Mouse (Mus musculus) frontal cortex, postnatal 10 days (tissue): ENCODE data around the gene Rbm28.

Source experiments
- DNase-seq, 2 experiments: peaks; one replicate each; pipeline ENCODE4 v3.0.0; 2022; ENCODE audit warnings: low spot score in 2 of 2, mixed read lengths in 1 of 2

Rbm28 gene

GRCm38 (mm10) chr6:29164314-29165244, at the start of gene Rbm28:
Gene Rbm28 (minus strand): TSS chr6:29165006.
- DNase-seq, result peak; percentile 84 to 85

GRCm38 (mm10) chr6:29214245-29214644, 49.4 kb upstream of the Rbm28 start:
- DNase-seq, result no peak

GRCm38 (mm10) chr6:29213436-29213835, 48.6 kb upstream of the Rbm28 start:
- no peak for DNase-seq

- DNase-seq, result peak; percentile 71 to 75
Measured at GRCm38 (mm10) chr6:29211806-29212492, 47.1 kb upstream of the Rbm28 start.

GRCm38 (mm10) chr6:29211146-29211545, 46.3 kb upstream of the Rbm28 start:
- DNase-seq, result no peak

GRCm38 (mm10) chr6:29210231-29210936, 45.6 kb upstream of the Rbm28 start:
- no peak for DNase-seq

- DNase-seq, result no peak
Measured at GRCm38 (mm10) chr6:29208178-29208577, 43.4 kb upstream of the Rbm28 start.

- no peak for DNase-seq
Measured at GRCm38 (mm10) chr6:29207017-29207416, 42.2 kb upstream of the Rbm28 start.

- DNase-seq, result no peak
Measured at GRCm38 (mm10) chr6:29206006-29206405, 41.2 kb upstream of the Rbm28 start.

GRCm38 (mm10) chr6:29204932-29205614, 40.3 kb upstream of the Rbm28 start:
- DNase-seq, result no peak

- DNase-seq, result no peak
Measured at GRCm38 (mm10) chr6:29203861-29204585, 39.2 kb upstream of the Rbm28 start.

GRCm38 (mm10) chr6:29203096-29203495, 38.3 kb upstream of the Rbm28 start:
- DNase-seq, result no peak

- no peak for DNase-seq
Measured at GRCm38 (mm10) chr6:29201988-29202387, 37.2 kb upstream of the Rbm28 start.

GRCm38 (mm10) chr6:29201341-29201740, 36.5 kb upstream of the Rbm28 start:
- DNase-seq, result no peak

- peak in 1 of 2 experiments; percentile 18 for DNase-seq
Measured at GRCm38 (mm10) chr6:29200496-29200895, 35.7 kb upstream of the Rbm28 start.

GRCm38 (mm10) chr6:29199223-29199855, 34.5 kb upstream of the Rbm28 start:
- DNase-seq, result no peak

- DNase-seq, result peak; percentile 85 to 92
Measured at GRCm38 (mm10) chr6:29198309-29199222, 33.8 kb upstream of the Rbm28 start.

- peak; percentile 4 for DNase-seq
Measured at GRCm38 (mm10) chr6:29195846-29196698, 31.3 kb upstream of the Rbm28 start.
